Mouse (Mus musculus) midbrain, embryonic 13.5 days (tissue): Measurements from ENCODE around the gene Lrrc63. TPM values are rescaled to one million over a fixed set of nuclear protein-coding genes. Genes with fewer than 3 reads are reported as not detected.

Source experiments
- ATAC-seq: fragments of 200-750 bp; cut with Nextera tagmentation; 2 replicates; pipeline ENCODE4 v1.8.0; 2017; ENCODE audit warnings: mild to moderate bottlenecking, moderate TSS enrichment, moderate library complexity
- H3K27ac ChIP-seq: fragments of 300-500 bp; sonication (generic); 2 replicates; pipeline ENCODE4 v1.5.1; 2015; ENCODE audit warnings: inconsistent platforms, mild to moderate bottlenecking, moderate library complexity
- H3K27me3 ChIP-seq: fragments of 300-500 bp; sonication (generic); 2 replicates; pipeline ENCODE4 v1.6.1; 2015; ENCODE audit warnings: mild to moderate bottlenecking, inconsistent platforms
- H3K36me3 ChIP-seq: fragments of 300-500 bp; sonication (generic); 2 replicates; pipeline ENCODE4 v1.6.1; 2015; ENCODE audit warnings: mild to moderate bottlenecking, inconsistent platforms
- H3K4me1 ChIP-seq: fragments of 300-500 bp; sonication (generic); replicated peaks from 2 replicates; pipeline ENCODE4 v1.6.1; 2015; ENCODE audit warnings: inconsistent platforms
- H3K4me2 ChIP-seq: fragments of 300-500 bp; sonication (generic); replicated peaks from 2 replicates; pipeline ENCODE4 v1.6.1; 2015; ENCODE audit warnings: moderate library complexity, mild to moderate bottlenecking, inconsistent platforms
- H3K4me3 ChIP-seq: fragments of 300-500 bp; sonication (generic); replicated peaks from 2 replicates; pipeline ENCODE4 v1.5.1; 2015; ENCODE audit warnings: mild to moderate bottlenecking, inconsistent platforms
- H3K9ac ChIP-seq: fragments of 300-500 bp; sonication (generic); replicated peaks from 2 replicates; pipeline ENCODE4 v1.6.1; 2015; ENCODE audit warnings: mild to moderate bottlenecking, inconsistent platforms
- H3K9me3 ChIP-seq: fragments of 300-500 bp; sonication (generic); 2 replicates; pipeline ENCODE4 v1.6.1; 2016; ENCODE audit warnings: mild to moderate bottlenecking, inconsistent platforms
- WGBS: fragments of 180-500 bp; shearing (Covaris S2); methylation state at CpG from one replicate; pipeline ENCODE4 v1.1.7; 2015; 5-methylcytosine and 5-hydroxymethylcytosine counted together
- polyA plus RNA-seq: library from polyadenylated mRNA; unstranded; fragments of >200 nt; fragmentation: Nextera tagmentation; extraction: Ambion mirVana; gene quantifications from 2 replicates; pipeline ENCODE4 v1.2.1, GENCODE M21; 2015

Lrrc63 gene
- polyA plus RNA-seq, 1 experiment from 2014 or later: 0.09 TPM

DNA sequence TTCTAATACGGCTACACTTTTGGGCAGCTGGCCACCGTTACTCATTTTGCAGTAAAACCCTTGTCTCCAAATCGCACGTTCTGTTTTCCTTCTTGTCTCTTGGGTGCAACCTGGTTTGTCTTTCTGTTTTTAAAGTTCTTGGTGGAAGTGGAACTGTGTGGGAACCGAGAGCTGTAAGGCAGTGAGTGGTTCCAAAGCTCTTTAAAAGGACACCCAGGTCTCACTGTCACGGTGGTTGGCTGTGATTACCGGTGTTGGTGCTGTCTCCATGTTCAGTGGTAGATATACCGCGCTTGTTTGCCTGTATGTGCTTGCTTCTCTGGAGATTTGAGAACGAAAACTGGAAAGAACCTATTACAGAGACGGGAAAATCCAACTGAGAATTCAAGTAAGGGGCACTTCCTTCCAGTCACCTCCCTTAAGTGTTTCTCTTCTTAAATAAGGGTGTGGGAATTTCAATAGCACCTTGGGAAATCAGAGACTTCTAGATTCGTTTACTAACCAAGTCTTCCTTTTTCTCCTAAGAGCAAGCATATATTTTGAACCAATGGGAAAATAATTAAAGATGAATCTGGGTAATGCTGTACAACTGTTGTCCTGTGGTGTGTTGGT is 749 bp upstream of the Lrrc63 start:
- Histone ChIP-seq H3K4me2 (peak overlapping the region; percentile 83), H3K9ac (no peak overlapping the region), H3K27ac (no peak overlapping the region), H3K36me3 (no peaks in the 10 kb centered on the region), H3K27me3 (0 out of 2 replicates have a peak, but pooled peaks cover 7% of the 10 kb centered on the region), H3K4me3 (peak overlapping the region; percentile 57), H3K9me3 (no peaks in the 10 kb centered on the region), H3K4me1 (peaks cover 11% of the 10 kb centered on the region; the same call in 1 of the 2 replicates)
- ATAC-seq: 0 out of 2 replicates have a peak, but pooled peaks have one; percentile 46
- WGBS: 5% methylated on average over 12 of the region's 12 CpGs

DNA sequence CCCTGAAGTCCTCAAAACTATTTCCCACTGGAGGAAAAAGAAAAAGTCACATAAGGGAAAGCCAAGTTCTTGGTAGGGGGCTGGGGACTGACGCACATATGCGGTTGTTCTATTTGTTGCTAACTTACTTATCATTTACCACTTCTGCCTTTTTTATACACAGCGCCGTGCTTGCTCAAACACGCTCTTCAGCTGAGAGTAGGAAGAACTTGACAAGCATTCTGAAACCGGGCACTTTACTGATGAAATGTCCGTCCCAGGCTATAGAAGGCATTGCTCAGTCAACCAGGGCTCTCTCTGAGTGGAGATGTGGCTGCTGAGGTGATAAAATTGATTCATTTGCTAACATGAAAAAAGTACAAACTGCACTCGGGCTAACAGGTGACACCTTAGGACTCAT is 9.0 kb downstream of the Lrrc63 start:
- no peaks in the 10 kb centered on the region for H3K36me3 ChIP-seq
- H3K27me3 ChIP-seq: no peaks in the 10 kb centered on the region
- H3K27ac ChIP-seq: no peak overlapping the region
- H3K9ac ChIP-seq: no peak overlapping the region
- H3K9me3 ChIP-seq: no peaks in the 10 kb centered on the region
- ATAC-seq: no peak
- WGBS: 90% methylated on average over 8 of the region's 8 CpGs
- H3K4me1 ChIP-seq: no peaks in the 10 kb centered on the region
- H3K4me3 ChIP-seq: no peak overlapping the region
- no peak overlapping the region for H3K4me2 ChIP-seq

DNA sequence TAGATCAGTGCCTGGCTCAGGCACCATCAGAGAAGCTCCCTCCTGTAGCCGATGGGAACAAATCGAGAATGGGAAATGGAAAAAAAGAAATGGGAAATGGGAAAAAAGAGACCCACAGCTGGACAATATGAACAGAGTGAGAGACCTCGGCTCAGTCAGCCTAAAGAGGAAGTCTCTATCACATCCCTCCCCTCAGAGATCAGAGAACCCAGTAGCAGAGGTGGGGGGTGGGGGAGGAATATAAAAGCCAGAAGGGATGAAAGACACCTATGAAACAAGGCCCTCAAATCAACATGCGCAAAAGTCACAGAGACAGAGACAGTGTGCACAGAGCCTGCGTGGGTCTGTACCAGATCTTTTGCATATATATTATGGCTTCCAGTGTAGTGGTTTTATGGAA is 27.7 kb downstream of the Lrrc63 start:
- Histone ChIP-seq H3K4me2 (no peak overlapping the region), H3K4me3 (no peak overlapping the region), H3K27ac (no peak overlapping the region), H3K9me3 (no peaks in the 10 kb centered on the region), H3K27me3 (no peaks in the 10 kb centered on the region), H3K9ac (no peak overlapping the region), H3K4me1 (no peaks in the 10 kb centered on the region), H3K36me3 (no peaks in the 10 kb centered on the region)
- ATAC-seq: no peak
- WGBS: 90% methylated on average over 5 of the region's 5 CpGs

DNA sequence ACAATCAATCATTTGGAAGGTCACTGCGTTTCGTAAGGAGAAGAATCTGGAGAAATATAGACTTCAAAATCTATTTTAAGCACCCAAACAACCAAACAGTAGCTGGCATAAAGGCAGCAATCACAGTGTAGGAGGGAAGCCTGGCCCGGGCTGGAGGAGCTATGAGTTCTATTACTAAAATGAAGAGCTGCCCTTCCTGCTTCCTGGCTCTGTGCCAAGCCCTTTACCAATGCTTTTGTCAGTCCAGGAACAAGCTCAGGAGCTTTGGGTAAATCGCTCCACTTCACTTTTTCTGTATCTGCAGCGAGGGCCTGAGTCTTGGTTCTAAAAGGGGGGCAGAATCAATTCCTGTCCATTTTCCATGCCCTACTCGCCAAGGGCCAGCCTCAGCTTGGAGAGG is 52.7 kb downstream of the Lrrc63 start:
- ATAC-seq: no peak
- no peak overlapping the region for H3K4me2 ChIP-seq

DNA sequence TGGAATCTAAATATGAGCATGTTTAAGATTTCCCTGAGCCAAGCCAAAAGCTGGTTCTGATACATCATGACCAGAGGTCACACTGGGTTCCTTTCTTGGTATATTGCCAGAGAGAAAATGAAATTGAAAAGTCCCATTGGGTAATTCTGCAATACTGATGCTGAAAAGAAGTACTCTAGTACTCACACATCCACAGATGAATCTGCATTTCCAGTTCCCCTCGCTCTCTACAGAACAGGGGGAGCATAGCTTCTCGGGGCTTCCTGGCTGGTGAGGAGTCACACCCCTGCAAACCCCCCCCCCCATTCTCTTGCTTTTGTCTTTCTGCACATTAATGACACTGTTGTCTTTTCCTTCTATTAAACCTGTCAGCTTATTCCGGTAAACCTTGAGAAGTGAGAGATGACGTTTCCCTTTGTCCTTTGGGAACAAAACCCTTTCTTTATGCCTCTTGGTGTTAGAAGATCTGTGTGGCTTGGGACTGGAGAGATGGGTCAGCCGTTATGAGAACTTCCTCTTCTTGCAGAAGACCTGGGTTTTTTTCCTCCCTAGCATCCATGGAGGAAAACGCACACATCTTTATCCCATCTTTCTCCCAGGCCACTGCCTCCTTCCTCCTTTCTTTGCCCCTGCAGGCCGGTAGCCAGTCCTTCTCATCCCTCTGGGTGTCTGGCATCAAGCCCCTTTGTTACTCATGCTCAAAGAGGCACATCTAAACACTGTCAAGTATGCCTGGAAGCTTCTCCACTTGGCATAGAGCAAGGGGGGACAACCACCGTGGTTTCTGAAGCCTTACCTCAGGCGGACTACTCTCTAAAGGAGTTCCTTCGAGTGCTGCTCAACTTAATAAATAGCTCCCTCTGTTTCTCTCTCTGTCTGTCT is 55.1 kb downstream of the Lrrc63 start:
- H3K27me3 ChIP-seq: no peaks in the 10 kb centered on the region
- H3K36me3 ChIP-seq: no peaks in the 10 kb centered on the region
- H3K9me3 ChIP-seq: no peaks in the 10 kb centered on the region
- no peak overlapping the region for H3K27ac ChIP-seq
- H3K4me2 ChIP-seq: no peak overlapping the region
- H3K4me1 ChIP-seq: no peaks in the 10 kb centered on the region
- no peak for ATAC-seq
- 73% methylated on average over 10 of the region's 10 CpGs for WGBS
- no peak overlapping the region for H3K9ac ChIP-seq
- H3K4me3 ChIP-seq: no peak overlapping the region

More for the DNA sequence above, 52.7 kb downstream of the Lrrc63 start:
- no peaks in the 10 kb centered on the region for H3K4me1 ChIP-seq
- H3K36me3 ChIP-seq: no peaks in the 10 kb centered on the region
- H3K27ac ChIP-seq: no peak overlapping the region
- no peak overlapping the region for H3K9ac ChIP-seq
- no peaks in the 10 kb centered on the region for H3K9me3 ChIP-seq
- 67% methylated on average over 6 of the region's 6 CpGs for WGBS
- H3K27me3 ChIP-seq: no peaks in the 10 kb centered on the region
- H3K4me3 ChIP-seq: no peak overlapping the region

DNA sequence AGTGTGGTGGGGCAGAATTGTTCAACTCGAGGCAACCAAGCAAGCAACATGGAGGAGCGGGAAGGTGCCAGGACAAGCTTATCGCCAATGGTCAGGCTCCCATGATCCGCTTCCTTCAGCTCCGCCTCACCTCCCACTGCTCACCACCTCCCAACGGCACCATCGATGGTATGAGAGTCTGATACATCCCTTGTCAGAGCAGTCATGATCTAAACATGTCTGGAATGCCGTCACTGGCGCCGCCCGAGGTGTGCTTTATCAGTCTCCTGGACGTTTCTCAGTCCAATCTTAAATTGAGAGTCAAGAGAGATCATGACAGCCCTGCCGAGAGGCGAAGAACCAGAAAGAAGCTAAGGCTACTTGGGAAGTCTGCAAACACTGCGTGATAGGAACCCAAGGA is 59.6 kb downstream of the Lrrc63 start:
- ATAC-seq: no peak
- Histone ChIP-seq H3K27me3 (no peaks in the 10 kb centered on the region), H3K9me3 (no peaks in the 10 kb centered on the region), H3K4me2 (no peak overlapping the region), H3K27ac (no peak overlapping the region), H3K9ac (no peak overlapping the region), H3K4me1 (no peaks in the 10 kb centered on the region), H3K36me3 (no peaks in the 10 kb centered on the region), H3K4me3 (no peak overlapping the region)
- 91% methylated on average over 15 of the region's 15 CpGs for WGBS

DNA sequence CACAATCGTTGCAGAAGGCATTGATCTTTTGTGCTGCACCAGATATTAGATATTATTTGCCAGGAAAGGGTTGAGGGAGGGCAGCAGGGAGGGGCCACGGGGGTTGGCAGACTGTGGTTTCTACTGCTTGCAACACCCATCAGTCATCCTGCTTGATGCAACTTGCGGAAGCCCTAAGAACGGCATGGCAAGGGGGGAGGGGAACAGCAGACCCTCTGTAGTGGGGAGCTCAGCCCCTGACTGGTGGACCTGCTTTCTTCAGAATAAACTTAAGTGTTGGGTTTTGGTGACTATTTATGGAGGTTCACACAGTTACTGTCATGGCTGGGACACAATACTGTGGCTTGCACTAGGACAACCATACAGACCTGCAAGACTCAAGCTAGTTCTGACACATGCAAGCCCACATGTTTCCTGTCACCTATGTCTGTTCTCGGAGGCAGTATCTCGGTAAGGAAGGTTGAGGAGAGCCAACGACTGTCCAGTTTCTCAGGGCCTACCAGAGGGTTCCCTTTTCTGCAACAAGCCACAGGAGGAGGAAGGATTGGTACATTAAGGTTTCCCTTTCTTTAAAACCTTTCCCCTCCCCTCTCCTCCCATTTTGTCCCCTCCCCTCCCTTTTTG is 61.2 kb downstream of the Lrrc63 start:
- 86% methylated on average over 7 of the region's 7 CpGs for WGBS
- H3K4me1 ChIP-seq: no peaks in the 10 kb centered on the region

DNA sequence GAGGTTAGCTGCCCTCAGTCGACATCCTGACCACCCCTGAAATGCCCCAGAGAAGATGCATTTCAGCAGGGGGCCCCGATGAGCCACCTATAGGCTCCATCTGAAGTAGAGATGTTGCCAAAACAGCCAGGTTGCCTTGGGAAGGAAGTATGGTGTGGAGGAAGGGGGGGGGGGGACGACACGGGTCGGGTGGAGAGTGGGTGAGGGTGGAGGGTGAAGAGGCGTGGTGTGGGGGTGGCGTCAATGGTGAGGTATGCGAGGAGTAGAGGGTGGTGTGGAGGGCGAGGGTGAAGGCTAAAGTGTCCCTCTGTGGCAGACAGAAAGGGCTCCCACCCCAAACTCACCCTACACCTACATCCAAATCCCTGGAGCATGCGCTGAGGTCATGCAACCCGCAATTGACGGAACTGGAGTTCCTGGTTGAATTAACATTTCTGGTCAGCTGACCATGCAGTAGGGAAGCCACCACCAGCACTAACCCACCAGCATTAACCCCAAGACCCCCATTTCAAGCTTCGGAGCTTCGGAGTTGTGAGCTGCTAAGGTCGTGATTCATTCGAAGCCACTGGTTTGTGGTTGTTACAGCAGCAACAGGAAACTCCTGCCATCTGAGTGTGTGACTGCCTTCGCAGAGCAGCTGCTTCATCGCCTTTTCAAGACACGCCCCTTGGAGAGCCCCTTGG is 62.1 kb downstream of the Lrrc63 start:
- no peak for ATAC-seq
- WGBS: 92% methylated on average over 18 of the region's 19 CpGs

More for the DNA sequence above, 61.2 kb downstream of the Lrrc63 start:
- Histone ChIP-seq H3K4me2 (no peak overlapping the region), H3K9ac (no peak overlapping the region), H3K27me3 (no peaks in the 10 kb centered on the region), H3K27ac (no peak overlapping the region), H3K4me3 (no peak overlapping the region), H3K36me3 (no peaks in the 10 kb centered on the region), H3K9me3 (no peaks in the 10 kb centered on the region)
- ATAC-seq: no peak

DNA sequence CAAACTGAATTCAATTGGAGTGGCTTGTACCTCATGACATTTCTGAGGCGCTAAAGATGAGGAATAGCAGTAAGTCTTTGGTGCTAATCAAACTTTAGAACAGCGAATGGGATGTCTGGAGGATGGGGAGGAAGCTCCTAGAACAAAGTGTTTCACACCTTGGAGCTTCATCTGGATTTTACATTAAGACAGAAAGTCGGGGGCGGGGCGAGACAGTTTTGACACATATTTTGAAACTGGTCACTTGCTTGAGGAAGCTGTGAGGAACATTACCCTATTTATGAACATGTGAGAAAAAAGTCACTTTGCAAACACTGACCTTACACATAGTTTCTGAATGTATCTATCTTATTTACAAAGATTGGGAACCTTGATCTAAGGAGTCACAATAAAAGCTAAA is 65.5 kb downstream of the Lrrc63 start:
- H3K4me3 ChIP-seq: no peak overlapping the region
- H3K27me3 ChIP-seq: no peaks in the 10 kb centered on the region
- H3K4me1 ChIP-seq: no peaks in the 10 kb centered on the region
- WGBS: 96% methylated on average over 5 of the region's 5 CpGs
- H3K9ac ChIP-seq: no peak overlapping the region
- no peaks in the 10 kb centered on the region for H3K9me3 ChIP-seq
- no peak overlapping the region for H3K4me2 ChIP-seq
- no peak overlapping the region for H3K27ac ChIP-seq
- no peaks in the 10 kb centered on the region for H3K36me3 ChIP-seq
- ATAC-seq: no peak

More for the DNA sequence above, 62.1 kb downstream of the Lrrc63 start:
- Histone ChIP-seq H3K9ac (no peak overlapping the region), H3K9me3 (no peaks in the 10 kb centered on the region), H3K4me1 (no peaks in the 10 kb centered on the region), H3K4me2 (no peak overlapping the region), H3K36me3 (no peaks in the 10 kb centered on the region), H3K4me3 (no peak overlapping the region), H3K27ac (no peak overlapping the region), H3K27me3 (no peaks in the 10 kb centered on the region)

DNA sequence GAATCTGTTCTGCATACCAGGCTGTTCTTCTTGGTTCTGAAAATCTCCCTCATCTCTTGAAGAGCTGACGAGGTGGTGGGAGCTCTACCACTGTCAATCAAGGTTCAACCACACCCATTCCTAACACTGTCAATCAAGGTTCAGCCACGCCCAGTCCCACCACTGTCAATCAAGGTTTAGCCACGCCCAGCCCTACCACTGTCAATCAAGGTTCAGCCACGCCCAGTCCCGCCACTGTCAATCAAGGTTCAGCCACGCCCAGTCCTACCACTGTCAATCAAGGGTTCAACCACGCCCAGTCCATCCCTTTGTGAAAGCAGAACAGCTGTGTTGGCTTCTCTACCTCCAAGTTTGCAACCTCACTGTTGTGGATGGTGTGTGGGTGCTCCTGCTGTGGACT is 66.2 kb downstream of the Lrrc63 start:
- Histone ChIP-seq H3K4me2 (no peak overlapping the region), H3K27ac (no peak overlapping the region), H3K4me3 (no peak overlapping the region), H3K36me3 (no peaks in the 10 kb centered on the region), H3K9me3 (no peaks in the 10 kb centered on the region), H3K4me1 (no peaks in the 10 kb centered on the region), H3K27me3 (no peaks in the 10 kb centered on the region), H3K9ac (no peak overlapping the region)
- ATAC-seq: no peak
- 86% methylated on average over 7 of the region's 7 CpGs for WGBS

DNA sequence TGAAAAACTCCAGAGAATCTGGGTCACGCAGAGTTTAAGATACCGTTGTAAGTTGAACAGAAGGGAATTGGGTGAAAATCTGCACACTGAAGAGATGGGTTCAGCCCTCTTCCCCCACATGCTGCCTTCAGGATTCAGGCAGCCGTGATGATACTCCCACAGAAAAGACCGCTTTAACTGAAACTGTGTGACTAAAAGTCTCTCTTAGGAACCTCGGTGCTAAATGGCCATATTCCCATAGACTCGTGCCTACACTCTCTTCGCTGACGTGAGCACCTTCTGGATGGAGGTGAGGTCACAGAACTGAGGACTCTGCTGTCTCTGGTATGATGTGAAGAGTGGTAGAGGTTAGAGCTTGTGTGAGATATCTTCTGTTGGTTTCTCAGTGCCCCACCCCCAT is 66.7 kb downstream of the Lrrc63 start:
- Histone ChIP-seq H3K27ac (no peak overlapping the region), H3K4me3 (no peak overlapping the region), H3K27me3 (no peaks in the 10 kb centered on the region), H3K9me3 (no peaks in the 10 kb centered on the region), H3K36me3 (no peaks in the 10 kb centered on the region), H3K4me2 (no peak overlapping the region), H3K4me1 (no peaks in the 10 kb centered on the region), H3K9ac (no peak overlapping the region)
- ATAC-seq: no peak
- WGBS: 96% methylated on average over 8 of the region's 8 CpGs

DNA sequence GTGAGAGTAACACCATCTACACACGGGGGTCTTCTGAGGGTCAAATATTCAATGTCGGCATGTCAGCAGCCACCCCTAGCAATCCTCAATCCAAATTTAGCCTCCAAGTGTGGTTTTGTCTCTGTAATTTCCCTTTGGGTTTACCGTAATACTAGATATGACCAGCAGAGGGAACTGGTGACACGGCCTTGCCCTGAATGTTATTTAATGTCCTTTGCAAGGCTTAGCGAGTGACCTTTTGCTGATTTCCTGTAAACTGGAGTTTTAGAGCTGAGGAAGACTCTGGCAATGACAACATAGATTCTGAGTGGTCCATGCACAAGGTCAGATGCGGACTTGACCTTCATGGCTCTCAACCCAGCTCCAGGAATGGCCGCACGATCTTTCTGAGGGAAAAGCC is 70.1 kb downstream of the Lrrc63 start:
- Histone ChIP-seq H3K27ac (no peak overlapping the region), H3K4me1 (no peaks in the 10 kb centered on the region), H3K9me3 (no peaks in the 10 kb centered on the region), H3K9ac (no peak overlapping the region), H3K4me3 (no peak overlapping the region), H3K4me2 (no peak overlapping the region), H3K36me3 (no peaks in the 10 kb centered on the region), H3K27me3 (no peaks in the 10 kb centered on the region)
- ATAC-seq: no peak
- WGBS: 47% methylated on average over 8 of the region's 8 CpGs
